Mouse (Mus musculus) spleen, postnatal 0 days (tissue): Measurements from ENCODE around the gene Tbcb. TPM values are rescaled to one million over a fixed set of nuclear protein-coding genes. Genes with fewer than 3 reads are reported as not detected.

Source experiments
- polyA plus RNA-seq: library from polyadenylated mRNA; unstranded; fragments of >200 nt; fragmentation: Nextera tagmentation; extraction: Ambion mirVana; gene quantifications from 2 replicates; pipeline ENCODE4 v1.2.1, GENCODE M21; 2015

Tbcb gene
- 75.0 and 79.1 TPM in 2 replicates for polyA plus RNA-seq

DNA sequence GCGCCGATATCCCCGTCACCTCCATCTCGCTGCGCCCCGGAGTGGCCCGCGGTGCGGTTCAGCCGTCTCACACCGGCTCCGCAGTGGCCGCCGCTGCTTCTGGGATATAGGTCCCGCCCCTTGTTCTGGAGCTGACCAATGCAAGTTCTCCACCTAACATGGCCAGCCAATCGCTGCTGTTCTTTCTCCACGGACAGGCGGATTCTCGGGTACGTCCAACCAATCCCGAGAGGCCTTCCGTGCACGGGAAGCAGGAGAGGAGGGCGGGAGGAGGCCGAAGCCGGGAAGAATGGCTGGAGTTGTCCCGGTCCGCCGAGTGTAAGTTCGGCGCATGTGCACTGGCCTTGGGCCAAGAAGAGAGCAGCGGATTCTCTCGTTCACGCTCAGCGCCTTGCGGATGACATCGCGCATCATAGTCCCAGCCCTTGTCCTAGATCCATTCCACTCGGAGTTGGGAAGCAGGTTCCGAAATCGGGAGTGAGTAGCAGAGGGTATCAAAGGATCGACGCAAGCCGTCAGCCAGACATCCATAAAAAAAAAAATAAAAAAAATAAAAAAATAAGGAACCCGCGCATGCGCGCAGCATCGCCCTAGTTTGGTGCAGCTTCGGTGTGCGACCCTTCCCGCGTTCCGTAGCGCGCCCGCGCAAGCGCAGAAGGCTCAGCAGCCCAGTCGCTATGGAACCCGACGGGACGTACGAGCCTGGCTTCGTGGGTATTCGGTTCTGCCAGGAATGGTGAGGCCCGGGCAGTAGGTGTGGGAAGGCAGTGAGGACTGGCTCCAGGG lies at the start of gene Tbcb, which contains the start of gene Polr2i:
Gene Tbcb, minus strand, starts transcription at position 604 of the 786 bp plus-strand sequence.
Gene Polr2i, plus strand, starts transcription at position 280 of the 786 bp plus-strand sequence.

DNA sequence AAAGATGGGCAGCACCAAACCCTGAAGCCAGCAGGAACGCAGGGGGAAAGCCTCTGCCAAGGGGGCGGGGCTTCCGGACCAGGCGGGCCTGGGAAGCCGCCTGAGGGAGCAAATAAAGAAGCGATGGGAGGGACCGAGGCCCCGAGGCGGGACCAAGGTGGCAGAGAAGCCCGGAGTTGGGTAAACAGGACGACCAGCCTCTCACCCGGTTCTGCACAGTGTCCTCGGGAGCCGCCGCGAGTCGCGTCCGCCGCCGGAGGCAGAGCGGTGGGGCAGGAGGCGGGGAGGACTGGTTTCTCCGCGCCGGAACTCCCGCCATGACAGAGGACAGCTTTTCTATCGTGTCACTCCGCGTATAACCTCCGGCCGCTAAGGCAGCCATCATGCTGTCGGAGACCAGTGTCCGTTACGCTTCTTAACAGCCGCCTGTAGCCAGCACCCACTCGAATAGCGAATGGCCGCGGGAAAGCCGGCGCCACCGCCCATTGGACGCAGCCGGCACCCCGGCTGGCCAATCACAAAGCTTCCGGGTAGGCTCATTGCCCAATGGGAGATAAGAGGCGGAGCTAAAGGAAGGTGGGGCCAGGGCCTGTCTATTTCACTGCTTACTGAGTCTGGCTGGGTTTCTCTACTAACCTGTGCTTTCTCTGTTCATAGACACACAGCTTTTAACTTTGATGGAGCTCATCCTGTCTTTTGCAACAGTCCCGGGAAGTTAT lies 48.0 kb upstream of the Tbcb start, which contains the start of the genes Thap8 and Wdr62:
Gene Thap8, plus strand, starts transcription at position 144 of the 719 bp plus-strand sequence.
Gene Wdr62, minus strand, starts transcription at position 469 of the 719 bp plus-strand sequence.

DNA sequence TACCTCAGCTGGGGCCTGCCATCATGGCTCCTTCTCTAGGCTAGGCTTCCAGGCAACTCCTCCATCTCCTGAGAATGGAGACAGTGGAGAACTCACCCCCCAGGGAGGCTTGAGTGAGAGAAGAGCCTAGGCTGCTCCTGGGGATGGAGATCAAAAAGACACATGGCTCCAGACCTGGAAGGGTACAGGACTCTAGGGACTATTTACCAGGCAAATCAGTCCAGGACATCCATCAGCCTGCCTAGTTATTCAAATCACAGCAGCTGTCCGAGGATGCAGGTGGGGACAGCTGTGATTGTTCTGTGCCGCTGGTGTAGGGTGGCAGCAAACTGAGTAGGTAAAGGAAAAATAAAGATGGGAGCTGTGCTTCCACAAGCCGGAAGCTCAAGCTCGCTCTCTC lies 3.6 kb upstream of the Tbcb start, which contains the start of gene Ovol3:
Gene Ovol3, minus strand, starts transcription at position 101 of the 400 bp plus-strand sequence.

DNA sequence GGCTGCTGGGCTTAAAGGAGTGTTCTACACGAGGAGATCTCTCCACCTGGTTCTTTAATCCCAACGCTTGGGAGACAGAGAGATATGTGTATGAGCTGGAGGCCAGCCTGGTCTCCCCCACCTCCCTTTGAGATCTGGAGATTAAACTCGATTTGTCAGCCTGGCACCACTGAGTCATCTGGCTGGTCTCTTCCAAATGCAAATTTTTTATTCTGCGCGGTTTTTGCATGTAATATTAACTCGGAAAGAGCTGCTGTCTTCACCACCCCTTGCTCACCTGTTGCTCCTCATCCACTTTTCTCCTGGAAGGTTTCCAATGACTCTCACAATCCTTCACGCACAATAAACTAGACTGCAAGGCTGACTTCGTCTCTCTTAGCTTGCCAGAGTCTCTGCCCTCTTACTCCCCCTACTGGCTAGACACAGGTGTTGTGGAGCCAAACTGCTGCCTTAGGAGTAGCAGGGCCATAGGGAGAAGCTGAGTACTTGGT lies 33.5 kb downstream of the Tbcb start, which contains the start of gene Capns1:
Gene Capns1, minus strand, starts transcription at position 331 of the 491 bp plus-strand sequence.

GRCm38 (mm10) chr7:30183879-30184289 lies 48.2 kb downstream of the Tbcb start, which contains the start of gene Cox7a1:
Cox7a1 (plus strand) TSS chr7:30184144.

Other genes with a start within 250 kb of the Tbcb start
- 3.4 and 3.5 TPM in 2 replicates for gene Zfp568, start 248.3 kb downstream of the Tbcb start, polyA plus RNA-seq
- gene Zfp14, start 180.9 kb downstream of the Tbcb start, polyA plus RNA-seq: 0.64 and 0.75 TPM in 2 replicates
- gene Zfp82, start 159.4 kb downstream of the Tbcb start, polyA plus RNA-seq: 1.5 and 2.6 TPM in 2 replicates
- gene Gm26920, start 141.9 kb downstream of the Tbcb start, polyA plus RNA-seq: 0.84 TPM in 1 of 2 replicates, not detected in the other
- 2.7 and 5.3 TPM in 2 replicates for gene Zfp566, start 141.7 kb downstream of the Tbcb start, polyA plus RNA-seq
- 19.7 and 22.8 TPM in 2 replicates for gene Zfp260, start 137.5 kb downstream of the Tbcb start, polyA plus RNA-seq
- 1.9 and 2.0 TPM in 2 replicates for gene Zfp382, start 110.3 kb downstream of the Tbcb start, polyA plus RNA-seq
- 6.0 and 7.1 TPM in 2 replicates for gene Zfp146, start 62.5 kb downstream of the Tbcb start, polyA plus RNA-seq
- gene Cox7a1, start 48.1 kb downstream of the Tbcb start, polyA plus RNA-seq: 1.4 and 2.1 TPM in 2 replicates
- 72.4 and 74.1 TPM in 2 replicates for gene Capns1, start 33.5 kb downstream of the Tbcb start, polyA plus RNA-seq
- gene Polr2i, start 324 bp downstream of the Tbcb start, polyA plus RNA-seq: 76.3 and 78.3 TPM in 2 replicates
- not detected in 2 replicates for gene Ovol3, start 3.5 kb upstream of the Tbcb start, polyA plus RNA-seq
- gene Thap8, start 47.8 kb upstream of the Tbcb start, polyA plus RNA-seq: 0.18 TPM in 2 replicates
- gene Wdr62, start 48.1 kb upstream of the Tbcb start, polyA plus RNA-seq: 9.3 and 10.4 TPM in 2 replicates
- gene Clip3, start 59.5 kb upstream of the Tbcb start, polyA plus RNA-seq: 4.1 and 6.3 TPM in 2 replicates
- gene Alkbh6, start 76.4 kb upstream of the Tbcb start, polyA plus RNA-seq: 22.7 and 26.0 TPM in 2 replicates
- 2.6 and 3.4 TPM in 2 replicates for gene Syne4, start 82.5 kb upstream of the Tbcb start, polyA plus RNA-seq
- not detected in 2 replicates for gene E130208F15Rik, start 89.5 kb upstream of the Tbcb start, polyA plus RNA-seq
- 10.2 and 11.3 TPM in 2 replicates for gene Sdhaf1, start 91.6 kb upstream of the Tbcb start, polyA plus RNA-seq
- gene Lrfn3, start 130.5 kb upstream of the Tbcb start, polyA plus RNA-seq: 0.81 and 1.0 TPM in 2 replicates
- gene Tyrobp, start 181.5 kb upstream of the Tbcb start, polyA plus RNA-seq: 396 and 576 TPM in 2 replicates
- gene Hcst, start 187.6 kb upstream of the Tbcb start, polyA plus RNA-seq: 32.8 and 46.4 TPM in 2 replicates
- gene Nfkbid, start 189.5 kb upstream of the Tbcb start, polyA plus RNA-seq: 4.5 and 5.9 TPM in 2 replicates
- 2.0 and 2.3 TPM in 2 replicates for gene Aplp1, start 213.3 kb upstream of the Tbcb start, polyA plus RNA-seq
- 0.04 and 0.23 TPM in 2 replicates for gene Kirrel2, start 225.4 kb upstream of the Tbcb start, polyA plus RNA-seq
- 0.21 and 0.32 TPM in 2 replicates for gene Nphs1, start 226.0 kb upstream of the Tbcb start, polyA plus RNA-seq